Mouse (Mus musculus) spleen, postnatal 36 days (tissue): ENCODE measurements around the gene Gm49711.
"Not testable (repeated sequence)": the region's sequence is repeated elsewhere in the genome, so short reads cannot be mapped to it uniquely, and the experiment has no call there.

Source experiments
- DNase-seq, 2 experiments: peaks; one replicate each; pipeline ENCODE4 v3.0.0; 2022; ENCODE audit warnings: low spot score in 2 of 2, mixed read lengths in 1 of 2

Gene Gm49711

DNA sequence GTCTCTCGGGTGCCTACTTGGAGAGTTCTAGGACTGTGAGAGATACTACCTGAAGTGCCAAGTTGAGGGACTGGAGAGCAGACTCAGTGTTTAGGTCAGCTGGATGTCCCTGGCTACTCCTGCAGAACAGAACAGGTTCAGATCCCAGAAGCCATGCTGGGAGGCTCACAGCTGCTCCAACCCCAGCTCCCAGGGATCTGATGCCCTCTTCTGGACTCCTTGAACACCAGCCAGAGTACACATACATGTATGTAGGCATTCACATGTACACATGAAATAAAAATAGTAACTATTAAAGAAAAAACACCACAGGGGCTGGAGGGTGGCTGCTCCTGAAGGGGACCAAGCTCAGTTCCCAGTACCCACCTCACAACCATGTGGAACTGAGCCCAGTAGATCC is 119.6 kb downstream of the Gm49711 start:
- DNase-seq = no peak

DNA sequence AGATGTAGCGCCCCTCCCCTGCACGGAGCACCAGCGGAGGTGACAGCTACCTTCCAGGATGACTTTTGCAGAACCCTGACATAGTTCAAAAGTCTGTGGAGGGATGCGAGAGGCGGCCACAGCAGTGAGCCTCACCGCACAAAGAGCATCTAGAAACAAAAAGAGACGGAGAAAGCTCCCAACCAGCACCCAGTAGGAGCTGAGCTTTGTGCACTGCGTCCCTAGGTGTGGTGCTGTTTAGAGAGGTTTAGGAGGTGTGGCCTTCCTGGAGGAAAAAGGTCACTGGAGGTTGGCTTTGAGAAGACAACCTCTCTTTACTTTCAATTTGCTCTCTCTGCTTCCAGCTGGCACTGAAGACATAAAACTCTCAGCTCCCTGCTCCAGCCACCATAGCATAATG is 121.2 kb downstream of the Gm49711 start:
- no peak for DNase-seq

GRCm38 (mm10) chr16:92183477-92183876 is 125.4 kb downstream of the Gm49711 start:
- no peak for DNase-seq

DNA sequence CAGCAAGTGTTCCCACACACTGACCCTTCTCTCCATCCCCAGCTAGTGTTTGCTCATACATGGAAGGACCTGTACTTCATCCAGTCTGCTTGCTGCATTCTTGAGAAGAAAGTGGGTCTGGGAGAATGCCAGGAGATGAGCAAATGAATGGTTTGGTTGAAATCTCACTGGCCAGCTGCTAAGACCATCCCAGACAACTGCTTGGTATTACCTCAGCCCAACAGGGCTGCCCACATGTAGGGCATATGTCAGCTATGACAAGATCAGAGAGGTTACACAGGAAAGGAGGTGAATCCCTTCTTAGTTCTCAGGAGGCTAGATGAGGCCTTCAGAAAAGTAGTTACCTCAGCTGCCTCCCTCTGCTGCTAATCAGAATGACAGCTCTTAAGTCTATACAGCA is 132.5 kb downstream of the Gm49711 start:
- no peak for DNase-seq

DNA sequence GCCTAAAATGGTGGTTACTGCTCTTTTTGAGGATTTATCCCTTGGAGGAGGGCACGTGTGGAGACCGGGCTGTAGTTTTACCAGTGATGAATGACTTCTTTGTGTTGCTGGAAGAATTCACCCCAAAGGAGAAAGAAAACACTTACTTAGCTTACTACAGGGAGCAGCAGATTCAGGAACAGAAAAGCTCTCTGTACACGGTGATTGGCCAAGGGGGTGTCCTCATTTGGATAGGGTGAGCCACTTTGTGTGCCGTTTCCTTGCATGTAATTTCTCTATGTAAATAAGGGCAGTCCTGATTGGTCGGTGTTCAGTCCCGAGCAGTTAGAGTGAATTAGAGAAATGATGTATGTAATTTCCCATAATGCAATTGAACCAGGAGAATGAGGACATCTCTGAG is 137.0 kb downstream of the Gm49711 start:
- no peak for DNase-seq

DNA sequence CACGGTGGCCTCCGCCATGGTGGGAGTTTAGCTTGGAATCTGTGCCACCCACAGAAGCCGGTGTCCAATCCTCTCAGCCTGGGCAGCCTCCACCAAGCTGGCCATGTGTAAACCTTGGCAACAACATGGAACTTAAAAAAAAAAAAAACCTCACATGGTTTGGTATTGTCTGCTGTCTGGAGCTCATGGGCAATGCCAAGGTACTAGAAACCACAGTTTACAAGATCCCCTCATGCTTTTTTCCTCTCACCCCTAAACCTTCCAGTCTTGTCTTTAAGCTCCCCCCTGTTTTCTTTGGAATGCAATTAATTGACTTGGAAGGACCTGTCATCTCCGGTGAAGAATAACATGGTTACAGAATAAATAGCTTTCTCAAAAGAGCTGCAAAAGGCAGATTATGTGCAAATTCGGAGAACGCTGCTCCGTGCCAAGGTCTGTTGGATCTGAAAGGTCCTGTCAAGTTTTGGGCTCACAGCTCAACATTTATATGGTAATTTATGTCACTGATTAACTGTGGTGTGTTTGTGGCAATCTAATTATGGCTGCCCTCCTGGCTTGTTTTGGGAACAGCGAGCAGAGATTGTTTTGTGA is 138.7 kb downstream of the Gm49711 start:
- no peak for DNase-seq

DNA sequence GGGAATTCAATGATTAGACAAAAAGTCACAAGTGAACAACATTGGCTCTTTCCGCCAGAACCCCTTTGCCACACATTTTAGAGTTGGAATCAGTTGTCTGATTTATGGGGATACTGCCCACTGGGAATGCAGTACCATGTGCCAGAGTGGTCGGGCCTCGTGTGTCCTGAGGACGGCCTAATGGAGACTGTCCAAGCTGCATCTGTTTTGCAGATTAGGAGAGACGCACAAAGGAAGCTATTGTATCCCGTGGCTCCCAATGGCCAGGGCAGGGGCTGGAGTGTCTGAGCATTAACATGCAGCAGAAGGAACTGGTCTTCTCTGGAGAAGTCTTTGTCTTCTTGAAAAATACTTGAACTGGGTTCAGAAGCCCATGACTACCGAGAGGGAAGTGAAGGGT is 142.5 kb downstream of the Gm49711 start:
- DNase-seq = no peak

DNA sequence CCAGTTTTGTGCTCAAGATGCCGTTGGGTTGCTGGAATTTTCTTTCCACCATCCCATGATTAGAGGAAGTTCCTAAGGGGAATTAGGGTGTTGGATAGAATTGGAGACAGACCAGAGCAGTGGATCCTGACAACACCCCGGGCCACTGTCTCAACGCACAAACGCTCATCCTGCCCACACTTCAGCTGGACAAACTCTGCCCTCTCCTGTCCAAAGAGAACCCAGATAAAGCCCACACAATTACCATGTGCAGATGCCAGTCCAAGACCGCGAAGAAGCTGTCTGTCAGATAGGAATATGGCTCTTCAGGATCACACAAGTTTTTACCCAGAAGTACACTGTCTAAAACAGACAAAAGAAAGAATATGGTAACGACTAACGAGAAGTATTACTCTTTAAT is 145.5 kb downstream of the Gm49711 start:
- DNase-seq = no peak

- DNase-seq = no peak
These were observed 151.2 kb downstream of the Gm49711 start for GRCm38 (mm10) chr16:92209291-92209781.

- DNase-seq = not testable (repeated sequence)
These were observed 152.2 kb downstream of the Gm49711 start for GRCm38 (mm10) chr16:92210316-92210715.

DNA sequence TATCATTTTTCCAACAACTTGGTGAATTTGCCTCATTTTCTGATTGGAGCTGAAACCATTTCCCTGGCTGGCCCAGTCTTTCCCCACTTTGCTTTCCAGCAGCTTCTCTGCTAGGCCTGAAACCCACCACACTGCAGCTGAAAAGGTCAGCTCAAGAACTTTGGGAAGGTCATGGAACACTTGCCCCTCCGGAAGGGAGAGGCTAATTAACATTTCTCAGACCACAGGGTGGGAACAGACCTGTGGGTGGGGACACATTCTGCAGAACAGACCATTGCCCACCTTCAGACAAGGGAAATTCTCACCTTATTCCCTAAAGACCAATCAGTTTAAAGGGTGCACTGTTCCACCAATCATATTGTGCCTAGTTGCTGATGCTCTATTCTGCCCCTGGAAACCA is 155.8 kb downstream of the Gm49711 start:
- DNase-seq = not testable (repeated sequence)

DNA sequence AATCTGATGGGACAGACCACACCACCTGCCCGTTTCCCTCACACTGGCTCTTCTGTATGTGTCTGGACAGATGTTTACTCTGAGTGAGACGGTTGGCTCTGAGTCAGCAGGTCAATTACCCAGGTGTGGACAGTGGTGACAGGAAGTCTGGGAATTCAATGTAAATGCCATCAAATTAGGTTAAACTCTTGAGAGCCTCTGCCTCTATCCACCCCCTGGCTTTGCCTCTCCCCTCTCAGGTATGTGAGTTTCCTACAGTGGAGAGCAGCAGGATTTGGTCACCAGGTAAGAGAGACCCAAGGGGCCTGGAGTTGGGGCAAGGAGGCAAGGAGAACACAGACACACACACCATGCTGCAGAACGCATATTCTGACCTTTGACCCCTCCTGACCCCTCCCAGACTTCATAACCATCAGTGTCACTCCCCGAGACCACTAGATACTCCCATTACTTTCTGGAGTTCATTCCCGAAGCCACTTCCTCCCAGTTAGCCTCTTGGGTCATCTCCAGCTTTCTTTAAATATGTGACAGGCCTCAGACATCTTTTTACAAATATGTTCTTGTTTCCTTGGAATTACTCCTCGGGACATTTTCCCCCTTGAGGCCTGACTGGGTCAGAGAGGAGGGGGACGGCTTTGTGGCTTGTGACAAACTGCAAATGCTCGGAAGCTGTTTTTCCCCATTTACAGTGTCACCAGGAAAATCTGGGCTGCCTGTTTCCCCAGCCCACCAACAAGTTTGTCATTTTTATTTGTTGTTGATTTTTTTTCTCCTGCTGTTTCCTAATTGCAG is 157.7 kb downstream of the Gm49711 start:
- DNase-seq = no peak

DNA sequence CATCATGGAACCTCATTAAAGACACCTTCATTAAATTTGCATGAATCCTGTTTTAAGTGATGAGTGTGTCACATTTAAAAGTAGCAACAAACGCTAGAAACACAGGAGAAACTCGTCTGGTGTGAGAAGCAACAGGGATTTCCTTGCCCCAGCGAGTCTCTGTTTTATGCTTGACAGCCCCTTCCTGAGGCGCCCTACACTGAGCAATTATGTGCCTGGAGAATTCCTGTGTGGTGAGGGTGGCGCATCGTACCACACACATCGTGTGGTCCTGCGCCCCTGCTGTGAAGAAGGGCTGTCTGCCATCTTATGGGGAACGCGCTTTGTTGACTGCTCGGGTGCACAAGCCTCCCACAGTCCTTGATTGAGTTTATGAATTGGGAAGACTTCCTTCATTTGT is 162.6 kb downstream of the Gm49711 start:
- DNase-seq = no peak

DNA sequence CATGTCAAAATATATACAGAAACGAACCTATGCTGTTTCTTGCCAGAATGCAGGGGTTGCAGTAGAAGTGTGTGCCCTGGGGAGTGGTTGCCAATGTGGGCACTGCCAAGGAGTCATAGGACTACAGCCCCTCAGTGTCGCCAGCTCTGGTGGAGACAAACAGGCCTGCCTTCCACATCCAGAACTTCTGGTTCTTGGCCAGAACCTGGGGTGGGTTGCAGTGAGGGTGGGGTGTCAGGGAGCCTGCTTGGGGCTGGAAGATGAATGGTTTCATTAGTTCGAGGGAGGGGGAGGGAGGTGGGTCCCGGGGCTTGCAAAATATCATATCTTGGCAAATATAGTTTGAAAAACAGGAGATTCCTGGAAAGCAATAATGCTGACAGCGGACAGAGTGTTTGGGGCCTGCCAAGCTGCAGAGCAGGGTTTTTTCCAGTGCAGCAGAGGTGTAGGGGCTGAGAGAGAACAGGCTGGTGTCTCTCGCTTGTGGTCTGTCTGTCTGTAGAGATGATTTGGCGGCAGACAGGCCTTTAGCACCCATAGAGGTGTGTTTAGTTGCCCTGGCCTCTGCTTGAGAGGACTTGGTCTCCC is 170.3 kb downstream of the Gm49711 start:
- no peak for DNase-seq

DNA sequence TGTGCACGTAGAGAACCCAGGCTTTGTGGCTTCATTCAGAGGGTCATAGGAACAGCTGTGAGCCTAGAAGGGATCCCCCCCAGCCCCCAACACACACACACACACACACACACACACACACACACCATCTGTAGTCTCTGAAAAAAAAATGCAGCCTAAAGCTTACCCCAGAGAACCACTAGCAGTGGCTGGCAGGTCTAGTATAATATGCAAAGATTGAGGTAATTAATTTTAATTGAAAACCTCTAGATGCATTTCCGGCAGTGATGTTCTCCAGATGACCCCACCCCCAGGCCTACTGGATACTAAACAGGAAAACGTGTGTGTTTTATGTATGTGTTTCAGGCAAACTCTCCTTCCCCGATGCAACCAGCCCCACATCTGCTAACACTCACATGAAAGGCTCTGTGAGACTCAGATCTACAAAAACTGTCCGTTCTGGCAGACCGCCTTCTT is 172.4 kb downstream of the Gm49711 start:
- DNase-seq = no peak

- no peak for DNase-seq
These were observed 176.4 kb downstream of the Gm49711 start for GRCm38 (mm10) chr16:92234530-92234929.

- DNase-seq = no peak
These were observed 177.1 kb downstream of the Gm49711 start for GRCm38 (mm10) chr16:92235222-92235621.
